Mouse (Mus musculus) ES-E14 (cell line): ENCODE results near the gene Abhd12. TPM values are rescaled to one million over a fixed set of nuclear protein-coding genes. Genes with fewer than 3 reads are reported as not detected.

Experiments
- DNase-seq: peaks from one replicate; pipeline ENCODE4 v3.0.0-alpha.2; 2013; ENCODE audit warnings: low read depth, low spot score
- H3K27ac ChIP-seq: 2 replicates; pipeline ENCODE4 v1.5.1; 2012; ENCODE audit warnings: low read depth, mild to moderate bottlenecking, low read length, moderate library complexity, mixed read lengths; ENCODE audit not compliant: poor library complexity, insufficient read depth, severe bottlenecking
- H3K36me3 ChIP-seq: 2 replicates; pipeline ENCODE4 v1.6.1; 2012; ENCODE audit warnings: mild to moderate bottlenecking, low read length, moderate library complexity, mixed read lengths; ENCODE audit not compliant: control insufficient read depth, poor library complexity, insufficient read depth, severe bottlenecking
- H3K4me1 ChIP-seq, 2 experiments: fragments of 150-350 bp in 1 of 2; sonication (generic) in 1 of 2; 2 replicates each; pipeline ENCODE4 v1.6.1; 2012; ENCODE audit warnings: low read length in 2 of 2, mild to moderate bottlenecking in 1 of 2, mixed read lengths in 1 of 2; ENCODE audit not compliant: control insufficient read depth in 2 of 2, insufficient read depth in 2 of 2, poor library complexity in 1 of 2
- H3K4me3 ChIP-seq, 2 experiments: fragments of 150-350 bp in 1 of 2; sonication (generic) in 1 of 2; 2 replicates each; pipeline ENCODE4 v1.5.1; 2012; ENCODE audit warnings: low read length in 2 of 2, low read depth in 1 of 2, mild to moderate bottlenecking in 1 of 2, mixed read lengths in 1 of 2; ENCODE audit not compliant: insufficient read depth in 1 of 2, poor library complexity in 1 of 2, severe bottlenecking in 1 of 2
- H3K9ac ChIP-seq: 2 replicates; pipeline ENCODE4 v1.6.1; 2012; ENCODE audit warnings: low read depth, mild to moderate bottlenecking, low read length, mixed read lengths; ENCODE audit not compliant: poor library complexity, insufficient read depth, severe bottlenecking
- H3K9me3 ChIP-seq: fragments of 150-350 bp; sonication (generic); 2 replicates; pipeline ENCODE4 v1.6.1; 2012; ENCODE audit warnings: low read depth, mild to moderate bottlenecking, low read length; ENCODE audit not compliant: control insufficient read depth, insufficient read depth
- CHD2 ChIP-seq: IDR thresholded peaks from 2 replicates; pipeline ENCODE4 v1.6.1; 2014; ENCODE audit warnings: mild to moderate bottlenecking, low read depth, low read length, inconsistent platforms
- HCFC1 ChIP-seq: IDR thresholded peaks from 2 replicates; pipeline ENCODE4 v1.6.1; 2012; ENCODE audit warnings: low read length, inconsistent platforms, borderline replicate concordance; ENCODE audit not compliant: insufficient read depth
- MAFK ChIP-seq: IDR thresholded peaks from 2 replicates; pipeline ENCODE4 v1.6.1; 2014; ENCODE audit warnings: mild to moderate bottlenecking, low read depth, low read length, inconsistent platforms; ENCODE audit not compliant: insufficient read depth
- ZC3H11A ChIP-seq: IDR thresholded peaks from 2 replicates; pipeline ENCODE4 v1.6.1; 2012; ENCODE audit warnings: low read depth, mild to moderate bottlenecking, inconsistent platforms, low read length, borderline replicate concordance
- ZNF384 ChIP-seq: IDR thresholded peaks from 2 replicates; pipeline ENCODE4 v1.6.1; 2012; ENCODE audit warnings: low read depth, low read length, inconsistent platforms
- in situ Hi-C, 2 experiments: fragments of 600-800 bp; cut with MboI; formaldehyde crosslinking; loops; one replicate each; pipeline ENCODE4 v1.15.1; 2025; ENCODE audit warnings: low sequenced_read_pairs in 2 of 2, inconsistent platforms in 1 of 2; ENCODE audit not compliant: unreplicated experiment in 2 of 2
- total RNA-seq: library from RNA; depleted of rRNA; stranded (reverse); fragments of 300-350 nt; gene quantifications from 2 replicates; pipeline ENCODE4 v1.2.3, GENCODE M21; 2012; rRNA removed

Abhd12 gene
- 59.4 and 69.5 TPM in 2 replicates for total RNA-seq

- H3K9ac ChIP-seq: peak within 1 kb of the TSS; percentile 91
- peaks cover 3% of the 10 kb centered on the region; the same call in 1 of the 2 replicates for H3K36me3 ChIP-seq
- peak; percentile 94 for DNase-seq
- TF ChIP-seq HCFC1 (peak; percentile 86), ZC3H11A (no peak)
- in situ Hi-C loops: no loop called here
- H3K27ac ChIP-seq: peak within 1 kb of the TSS; percentile 45; the same call in 1 of the 2 replicates
- H3K4me1 ChIP-seq: no peaks in the 10 kb centered on the region; a peak in 1 of 4 replicates
- no peaks in the 10 kb centered on the region for H3K9me3 ChIP-seq
- peak within 1 kb of the TSS; percentile 74 to 92 for H3K4me3 ChIP-seq
Observed at GRCm38 (mm10) chr2:150904272-150904935, at the start of gene Abhd12. Abhd12 (minus strand) TSS chr2:150904741.

GRCm38 (mm10) chr2:150951201-150951600, 46.7 kb upstream of the Abhd12 start:
- Histone ChIP-seq H3K36me3 (peaks cover 17% of the 10 kb centered on the region; the same call in 1 of the 2 replicates), H3K27ac (no peak overlapping the region), H3K4me3 (no peak overlapping the region), H3K9ac (no peak overlapping the region), H3K4me1 (peaks cover 15 to 41% of the 10 kb centered on the region in 2 experiments), H3K9me3 (no peaks in the 10 kb centered on the region)
- in situ Hi-C loops: no loop called here
- no peak for DNase-seq
- TF ChIP-seq CHD2 (no peak), HCFC1 (no peak), MAFK (no peak), ZC3H11A (no peak), ZNF384 (no peak)

GRCm38 (mm10) chr2:150950056-150950455, 45.5 kb upstream of the Abhd12 start:
- DNase-seq: no peak
- in situ Hi-C loops: no loop called here
- Histone ChIP-seq H3K4me3 (no peak overlapping the region), H3K9ac (no peak overlapping the region), H3K9me3 (no peaks in the 10 kb centered on the region), H3K4me1 (peaks cover 14 to 43% of the 10 kb centered on the region in 2 experiments; a peak in 3 of 4 replicates), H3K36me3 (peaks cover 17% of the 10 kb centered on the region; the same call in 1 of the 2 replicates), H3K27ac (no peak overlapping the region)
- no peak for TF ChIP-seq MAFK
- no peak for TF ChIP-seq ZC3H11A
- TF ChIP-seq HCFC1: no peak
- TF ChIP-seq ZNF384: no peak
- TF ChIP-seq CHD2: no peak

GRCm38 (mm10) chr2:150949652-150950051, 45.1 kb upstream of the Abhd12 start:
- no peak for DNase-seq
- in situ Hi-C loops: no loop called here
- H3K9ac ChIP-seq: no peak overlapping the region
- peaks cover 14 to 43% of the 10 kb centered on the region in 2 experiments; a peak in 3 of 4 replicates for H3K4me1 ChIP-seq
- peak overlapping the region; percentile 29 for H3K27ac ChIP-seq
- no peak for TF ChIP-seq MAFK
- no peak for TF ChIP-seq HCFC1
- no peak for TF ChIP-seq ZNF384
- TF ChIP-seq CHD2: no peak
- TF ChIP-seq ZC3H11A: no peak
- H3K36me3 ChIP-seq: peaks cover 18% of the 10 kb centered on the region; the same call in 1 of the 2 replicates
- no peak overlapping the region for H3K4me3 ChIP-seq
- H3K9me3 ChIP-seq: no peaks in the 10 kb centered on the region
